24 mouse cellular contexts compared by ENCODE assay signal in genomic region chr13:12008995-12009689, GRCm38 (mm10).
DNase-seq lines count a peak whose midpoint lies in the region; ATAC-seq and TF ChIP-seq lines count a peak whose summit lies in the region.
"Had no signal": no experiment of that assay in that cellular context is flagged by ENCODE, and none has a peak within 500 bp of the region (broad histone marks: within the 10 kb centered on the region; RNA-seq: fewer than 3 reads in every experiment).

No protein-coding gene starts in this region.

- no peaks in the 10 kb centered on the region for H3K36me3 ChIP-seq in hindbrain, embryonic 12.5 days
- H3K36me3 ChIP-seq in hindbrain, embryonic 10.5 days = no peaks in the 10 kb centered on the region
- no peaks in the 10 kb centered on the region for H3K36me3 ChIP-seq in midbrain, embryonic 13.5 days
- H3K36me3 ChIP-seq in midbrain, embryonic 11.5 days (ENCODE audit: control insufficient read depth, insufficient read depth, low read length) = no peaks in the 10 kb centered on the region
- no peaks in the 10 kb centered on the region for H3K36me3 ChIP-seq in hindbrain, embryonic 16.5 days (ENCODE audit: control insufficient read depth, insufficient read depth, low read length)
- H3K36me3 ChIP-seq in midbrain, postnatal 0 days (ENCODE audit: insufficient read depth, low read length) = no peaks in the 10 kb centered on the region
- no peaks in the 10 kb centered on the region for H3K36me3 ChIP-seq in intestine, embryonic 15.5 days
- H3K36me3 ChIP-seq: embryonic facial prominence, embryonic 10.5 days; embryonic facial prominence, embryonic 15.5 days; heart, embryonic 12.5 days; liver, embryonic 12.5 days had no signal

- no peaks in the 10 kb centered on the region for H3K4me1 ChIP-seq in hindbrain, embryonic 12.5 days
- H3K4me1 ChIP-seq in hindbrain, embryonic 10.5 days (replicated peaks) = no peaks in the 10 kb centered on the region
- peaks cover 8% of the 10 kb centered on the region for H3K4me1 ChIP-seq in midbrain, embryonic 13.5 days (replicated peaks)
- no peaks in the 10 kb centered on the region for H3K4me1 ChIP-seq in midbrain, embryonic 11.5 days (ENCODE audit: control insufficient read depth, insufficient read depth, low read length)
- H3K4me1 ChIP-seq in hindbrain, embryonic 16.5 days (ENCODE audit: control insufficient read depth, insufficient read depth, low read depth, low read length) = peaks cover 4% of the 10 kb centered on the region; the same call in 1 of the 2 replicates
- H3K4me1 ChIP-seq in midbrain, postnatal 0 days (ENCODE audit: insufficient read depth, low read length) = no peaks in the 10 kb centered on the region
- no peaks in the 10 kb centered on the region for H3K4me1 ChIP-seq in intestine, embryonic 15.5 days (replicated peaks)
- H3K4me1 ChIP-seq: embryonic facial prominence, embryonic 10.5 days; embryonic facial prominence, embryonic 15.5 days; liver, embryonic 12.5 days had no signal

- H3K9me3 ChIP-seq in hindbrain, embryonic 12.5 days (replicated peaks) = no peaks in the 10 kb centered on the region
- no peaks in the 10 kb centered on the region for H3K9me3 ChIP-seq in hindbrain, embryonic 10.5 days
- H3K9me3 ChIP-seq in midbrain, embryonic 13.5 days = no peaks in the 10 kb centered on the region
- H3K9me3 ChIP-seq in midbrain, embryonic 11.5 days (ENCODE audit: control insufficient read depth, low read length) = no peaks in the 10 kb centered on the region
- no peaks in the 10 kb centered on the region for H3K9me3 ChIP-seq in hindbrain, embryonic 16.5 days (ENCODE audit: control insufficient read depth, low read length)
- H3K9me3 ChIP-seq in midbrain, postnatal 0 days (ENCODE audit: low read length) = no peaks in the 10 kb centered on the region
- H3K9me3 ChIP-seq in intestine, embryonic 15.5 days = no peaks in the 10 kb centered on the region
- H3K9me3 ChIP-seq: embryonic facial prominence, embryonic 10.5 days; embryonic facial prominence, embryonic 15.5 days; heart, embryonic 12.5 days; liver, embryonic 12.5 days had no signal

- ATAC-seq in hindbrain, embryonic 12.5 days (ENCODE audit: low FRiP score) = peak; percentile 57; the same call in 1 of the 2 replicates
- ATAC-seq in midbrain, embryonic 13.5 days = peak; percentile 75
- no peak for ATAC-seq in midbrain, embryonic 11.5 days (ENCODE audit: low FRiP score)
- ATAC-seq in hindbrain, embryonic 16.5 days = peak; percentile 46; the same call in 1 of the 2 replicates
- peak; percentile 44; the same call in 1 of the 2 replicates for ATAC-seq in midbrain, postnatal 0 days (ENCODE audit: low FRiP score)
- ATAC-seq in intestine, embryonic 15.5 days = no peak
- ATAC-seq: CD4-positive, CD25-positive, alpha-beta regulatory T cell, adult 4 months; intestine, embryonic 16.5 days; liver, embryonic 12.5 days; liver, postnatal 0 days had no signal

- no peak overlapping the region for H3K4me2 ChIP-seq in hindbrain, embryonic 12.5 days (replicated peaks)
- no peak overlapping the region for H3K4me2 ChIP-seq in midbrain, embryonic 13.5 days (replicated peaks)
- no peak overlapping the region for H3K4me2 ChIP-seq in midbrain, embryonic 11.5 days
- H3K4me2 ChIP-seq in hindbrain, embryonic 16.5 days (ENCODE audit: low read length) = no peak overlapping the region
- no peak overlapping the region for H3K4me2 ChIP-seq in midbrain, postnatal 0 days (ENCODE audit: low read depth, low read length, poor library complexity, severe bottlenecking)
- no peak overlapping the region for H3K4me2 ChIP-seq in intestine, embryonic 15.5 days (replicated peaks)
- H3K4me2 ChIP-seq: embryonic facial prominence, embryonic 15.5 days; heart, embryonic 12.5 days; liver, embryonic 12.5 days had no signal

- no peak for TF ChIP-seq CTCF in midbrain, postnatal 0 days (IDR thresholded peaks at IDR 0.05)

- H3K4me3 ChIP-seq in hindbrain, embryonic 12.5 days = no peak overlapping the region
- H3K4me3 ChIP-seq in hindbrain, embryonic 10.5 days = no peak overlapping the region
- H3K4me3 ChIP-seq in midbrain, embryonic 13.5 days (replicated peaks) = no peak overlapping the region
- H3K4me3 ChIP-seq in midbrain, embryonic 11.5 days (ENCODE audit: low read depth, low read length) = no peak overlapping the region
- H3K4me3 ChIP-seq in hindbrain, embryonic 16.5 days (ENCODE audit: low read length) = no peak overlapping the region
- no peak overlapping the region for H3K4me3 ChIP-seq in midbrain, postnatal 0 days (ENCODE audit: low read depth, low read length)
- H3K4me3 ChIP-seq in intestine, embryonic 15.5 days (replicated peaks) = no peak overlapping the region
- H3K4me3 ChIP-seq: embryonic facial prominence, embryonic 10.5 days; embryonic facial prominence, embryonic 15.5 days; heart, adult 2 months; heart, embryonic 12.5 days; liver, embryonic 12.5 days had no signal

- no peak overlapping the region for H3K9ac ChIP-seq in hindbrain, embryonic 12.5 days
- H3K9ac ChIP-seq in midbrain, embryonic 13.5 days (replicated peaks) = no peak overlapping the region
- no peak overlapping the region for H3K9ac ChIP-seq in midbrain, embryonic 11.5 days (ENCODE audit: low read length)
- no peak overlapping the region for H3K9ac ChIP-seq in hindbrain, embryonic 16.5 days (ENCODE audit: low read depth, low read length)
- H3K9ac ChIP-seq in midbrain, postnatal 0 days (replicated peaks; ENCODE audit: low read length, poor library complexity, severe bottlenecking) = no peak overlapping the region
- H3K9ac ChIP-seq in intestine, embryonic 15.5 days = no peak overlapping the region
- H3K9ac ChIP-seq: embryonic facial prominence, embryonic 15.5 days; heart, embryonic 12.5 days; liver, embryonic 12.5 days; liver, postnatal 0 days had no signal

- H3K27me3 ChIP-seq in hindbrain, embryonic 12.5 days = no peaks in the 10 kb centered on the region
- no peaks in the 10 kb centered on the region for H3K27me3 ChIP-seq in hindbrain, embryonic 10.5 days (ENCODE audit: insufficient read depth, poor library complexity, severe bottlenecking)
- no peaks in the 10 kb centered on the region for H3K27me3 ChIP-seq in midbrain, embryonic 13.5 days
- no peaks in the 10 kb centered on the region for H3K27me3 ChIP-seq in midbrain, embryonic 11.5 days (ENCODE audit: control insufficient read depth, insufficient read depth, low read length)
- no peaks in the 10 kb centered on the region for H3K27me3 ChIP-seq in hindbrain, embryonic 16.5 days (replicated peaks; ENCODE audit: control insufficient read depth, insufficient read depth, low read length)
- no peaks in the 10 kb centered on the region for H3K27me3 ChIP-seq in midbrain, postnatal 0 days (ENCODE audit: insufficient read depth, low read length)
- H3K27me3 ChIP-seq in intestine, embryonic 15.5 days (replicated peaks) = no peaks in the 10 kb centered on the region
- H3K27me3 ChIP-seq: embryonic facial prominence, embryonic 15.5 days; heart, embryonic 12.5 days; liver, embryonic 12.5 days had no signal

- intact Hi-C loops in gastrocnemius, postnatal 36 days (cut with DNase I) = no loop called here

- no peak for DNase-seq in hindbrain, embryonic 10.5 days (ENCODE audit: low spot score)
- DNase-seq in midbrain, embryonic 11.5 days (ENCODE audit: low spot score, missing footprints) = no peak
- DNase-seq in midbrain, postnatal 0 days (ENCODE audit: low spot score) = no peak
- DNase-seq in gastrocnemius, postnatal 36 days = no peak
- DNase-seq: adrenal gland, postnatal 36 days; cerebellum, adult 2 months; cerebellum, postnatal 14 days; gastrocnemius, postnatal 25 days; heart, adult 2 months; kidney, adult 8-10 months; left cerebral cortex, postnatal 4 days; liver, postnatal 0 days; lung, postnatal 36 days had no signal

- WGBS in hindbrain, embryonic 12.5 days = 67% methylated on average over 6 of the region's 6 CpGs
- WGBS in hindbrain, embryonic 10.5 days = 82% methylated on average over 6 of the region's 6 CpGs
- WGBS in midbrain, embryonic 13.5 days = 54% methylated on average over 6 of the region's 6 CpGs
- WGBS in midbrain, embryonic 11.5 days = 77% methylated on average over 6 of the region's 6 CpGs
- WGBS in hindbrain, embryonic 16.5 days = 61% methylated on average over 6 of the region's 6 CpGs
- WGBS in midbrain, postnatal 0 days = 36% methylated on average over 6 of the region's 6 CpGs
- WGBS in intestine, embryonic 15.5 days = 80% methylated on average over 6 of the region's 6 CpGs

- no peak overlapping the region for H3K27ac ChIP-seq in hindbrain, embryonic 12.5 days
- H3K27ac ChIP-seq in hindbrain, embryonic 10.5 days = no peak overlapping the region
- H3K27ac ChIP-seq in midbrain, embryonic 13.5 days = peak overlapping the region; percentile 44; the same call in 1 of the 2 replicates
- no peak overlapping the region for H3K27ac ChIP-seq in midbrain, embryonic 11.5 days (ENCODE audit: low read depth, low read length)
- H3K27ac ChIP-seq in hindbrain, embryonic 16.5 days (ENCODE audit: low read depth, low read length) = no peak overlapping the region
- H3K27ac ChIP-seq in midbrain, postnatal 0 days (ENCODE audit: low read depth, low read length) = no peak overlapping the region
- H3K27ac ChIP-seq in intestine, embryonic 15.5 days = no peak overlapping the region
- H3K27ac ChIP-seq: embryonic facial prominence, embryonic 10.5 days; embryonic facial prominence, embryonic 15.5 days; heart, adult 2 months; kidney, postnatal 0 days; liver, embryonic 12.5 days had no signal

Comparison
In these comparisons a context has a peak if more than half of its experiments do, and no peak if none do; other contexts are left out.
1. ATAC-seq: peak in hindbrain, embryonic 12.5 days (single experiment), midbrain, embryonic 13.5 days (single experiment), hindbrain, embryonic 16.5 days (single experiment) and midbrain, postnatal 0 days (single experiment); none in midbrain, embryonic 11.5 days (single experiment) and intestine, embryonic 15.5 days (single experiment).